Mouse (Mus musculus) neural tube, embryonic 13.5 days (tissue): ENCODE measurements at regions not wholly inside any gene's neighbourhood (a gene's known extent, or its start where the extent isn't known, plus 50 kb on each side); places are given as distances from the start of the nearest gene placed in this dataset.
"Not testable (repeated sequence)": the region's sequence is repeated elsewhere in the genome, so short reads cannot be mapped to it uniquely, and the experiment has no call there.

ENCODE experiments used
- ATAC-seq: fragments of 200-750 bp; cut with Nextera tagmentation; 2 replicates; pipeline ENCODE4 v1.8.0; 2017; ENCODE audit warnings: low read depth, mild to moderate bottlenecking, moderate TSS enrichment, moderate library complexity
- H3K27ac ChIP-seq: fragments of 300-500 bp; sonication (generic); replicated peaks from 2 replicates; pipeline ENCODE4 v1.5.1; 2015; ENCODE audit warnings: moderate library complexity, mild to moderate bottlenecking, inconsistent platforms
- H3K27me3 ChIP-seq: fragments of 300-500 bp; sonication (generic); 2 replicates; pipeline ENCODE4 v1.6.1; 2015; ENCODE audit warnings: mild to moderate bottlenecking, inconsistent platforms
- H3K36me3 ChIP-seq: fragments of 300-500 bp; sonication (generic); 2 replicates; pipeline ENCODE4 v1.6.1; 2015; ENCODE audit warnings: mild to moderate bottlenecking, inconsistent platforms
- H3K4me1 ChIP-seq: fragments of 300-500 bp; sonication (generic); replicated peaks from 2 replicates; pipeline ENCODE4 v1.6.1; 2015; ENCODE audit warnings: inconsistent platforms
- H3K4me2 ChIP-seq: fragments of 300-500 bp; sonication (generic); 2 replicates; pipeline ENCODE4 v1.6.1; 2015; ENCODE audit warnings: inconsistent platforms, mild to moderate bottlenecking, moderate library complexity
- H3K4me3 ChIP-seq: fragments of 300-500 bp; sonication (generic); 2 replicates; pipeline ENCODE4 v1.5.1; 2015; ENCODE audit warnings: mild to moderate bottlenecking, inconsistent platforms
- H3K9ac ChIP-seq: fragments of 300-500 bp; sonication (generic); 2 replicates; pipeline ENCODE4 v1.6.1; 2015; ENCODE audit warnings: moderate library complexity, mild to moderate bottlenecking, inconsistent platforms
- H3K9me3 ChIP-seq: fragments of 300-500 bp; sonication (generic); 2 replicates; pipeline ENCODE4 v1.6.1; 2016; ENCODE audit warnings: inconsistent platforms
- WGBS: fragments of 180-500 bp; shearing (Covaris S2); methylation state at CpG from one replicate; pipeline ENCODE4 v1.1.7; 2015; 5-methylcytosine and 5-hydroxymethylcytosine counted together

- no peak overlapping the region for H3K4me3 ChIP-seq
- no peaks in the 10 kb centered on the region for H3K9me3 ChIP-seq
- no peaks in the 10 kb centered on the region for H3K27me3 ChIP-seq
- no peaks in the 10 kb centered on the region for H3K36me3 ChIP-seq
- H3K9ac ChIP-seq, result no peak overlapping the region
- no peaks in the 10 kb centered on the region for H3K4me1 ChIP-seq
- WGBS, result 82% methylated on average over 8 of the region's 8 CpGs
- H3K4me2 ChIP-seq, result no peak overlapping the region
- no peak overlapping the region for H3K27ac ChIP-seq
- ATAC-seq, result no peak
These were observed 263.0 kb upstream of the Nfia start for GRCm38 (mm10) chr4:97509576-97509975.

- Histone ChIP-seq H3K4me2 (no peak overlapping the region), H3K4me1 (no peaks in the 10 kb centered on the region), H3K4me3 (no peak overlapping the region), H3K9me3 (no peaks in the 10 kb centered on the region), H3K27ac (no peak overlapping the region), H3K36me3 (no peaks in the 10 kb centered on the region), H3K27me3 (no peaks in the 10 kb centered on the region), H3K9ac (no peak overlapping the region)
- no peak for ATAC-seq
- WGBS, result 69% methylated on average over 1 of the region's 1 CpGs
These were observed 266.8 kb upstream of the Nfia start for GRCm38 (mm10) chr4:97505734-97506133.

GRCm38 (mm10) chr4:97491248-97491804, 281.2 kb upstream of the Nfia start:
- H3K9me3 ChIP-seq, result no peaks in the 10 kb centered on the region
- H3K27me3 ChIP-seq, result no peaks in the 10 kb centered on the region
- peaks cover 8% of the 10 kb centered on the region; the same call in 1 of the 2 replicates for H3K4me1 ChIP-seq
- no peak overlapping the region for H3K9ac ChIP-seq
- H3K4me2 ChIP-seq, result no peak overlapping the region
- no peak overlapping the region for H3K27ac ChIP-seq
- no peaks in the 10 kb centered on the region for H3K36me3 ChIP-seq
- no peak for ATAC-seq
- H3K4me3 ChIP-seq, result no peak overlapping the region
- WGBS, result 90% methylated on average over 2 of the region's 2 CpGs

- H3K27ac ChIP-seq, result peak overlapping the region; percentile 38; the same call in 1 of the 2 replicates
- ATAC-seq, result peak; percentile 93
These were observed 286.2 kb upstream of the Nfia start for GRCm38 (mm10) chr4:97486354-97486753.

GRCm38 (mm10) chr4:97485225-97485624, 287.3 kb upstream of the Nfia start:
- WGBS, result 89% methylated on average over 3 of the region's 3 CpGs
- no peaks in the 10 kb centered on the region for H3K36me3 ChIP-seq
- H3K4me3 ChIP-seq, result no peak overlapping the region
- H3K27me3 ChIP-seq, result no peaks in the 10 kb centered on the region
- peaks cover 23% of the 10 kb centered on the region for H3K4me1 ChIP-seq
- ATAC-seq, result no peak
- no peak overlapping the region for H3K4me2 ChIP-seq
- no peak overlapping the region for H3K9ac ChIP-seq
- no peak overlapping the region for H3K27ac ChIP-seq
- H3K9me3 ChIP-seq, result no peaks in the 10 kb centered on the region

More at GRCm38 (mm10) chr4:97486354-97486753, 286.2 kb upstream of the Nfia start:
- Histone ChIP-seq H3K4me1 (peaks cover 23% of the 10 kb centered on the region), H3K27me3 (no peaks in the 10 kb centered on the region), H3K9ac (no peak overlapping the region), H3K4me3 (no peak overlapping the region), H3K4me2 (no peak overlapping the region), H3K36me3 (no peaks in the 10 kb centered on the region), H3K9me3 (no peaks in the 10 kb centered on the region)
- WGBS, result 17% methylated on average over 10 of the region's 10 CpGs

GRCm38 (mm10) chr4:97482701-97483246, 289.8 kb upstream of the Nfia start:
- H3K27me3 ChIP-seq, result no peaks in the 10 kb centered on the region
- H3K4me3 ChIP-seq, result no peak overlapping the region
- H3K9ac ChIP-seq, result no peak overlapping the region
- peak; percentile 29; the same call in 1 of the 2 replicates for ATAC-seq
- peaks cover 29% of the 10 kb centered on the region for H3K4me1 ChIP-seq
- no peaks in the 10 kb centered on the region for H3K36me3 ChIP-seq
- no peaks in the 10 kb centered on the region for H3K9me3 ChIP-seq
- 56% methylated on average over 10 of the region's 10 CpGs for WGBS
- peak overlapping the region; percentile 33 for H3K27ac ChIP-seq
- no peak overlapping the region for H3K4me2 ChIP-seq

GRCm38 (mm10) chr4:97481836-97482235, 290.7 kb upstream of the Nfia start:
- Histone ChIP-seq H3K27me3 (no peaks in the 10 kb centered on the region), H3K4me3 (no peak overlapping the region), H3K9me3 (no peaks in the 10 kb centered on the region), H3K36me3 (no peaks in the 10 kb centered on the region), H3K4me1 (peaks cover 35% of the 10 kb centered on the region), H3K9ac (no peak overlapping the region), H3K27ac (no peak overlapping the region), H3K4me2 (no peak overlapping the region)
- no peak for ATAC-seq
- WGBS, result 85% methylated on average over 3 of the region's 3 CpGs

- no peaks in the 10 kb centered on the region for H3K36me3 ChIP-seq
- no peak overlapping the region for H3K9ac ChIP-seq
- H3K27ac ChIP-seq, result peak overlapping the region; percentile 63
- H3K4me1 ChIP-seq, result peaks cover 20% of the 10 kb centered on the region
- H3K4me2 ChIP-seq, result no peak overlapping the region
- 10% methylated on average over 3 of the region's 3 CpGs for WGBS
- H3K27me3 ChIP-seq, result no peaks in the 10 kb centered on the region
- no peak overlapping the region for H3K4me3 ChIP-seq
- ATAC-seq, result peak; percentile 95
- no peaks in the 10 kb centered on the region for H3K9me3 ChIP-seq
These were observed 293.7 kb upstream of the Gm10192 start for GRCm38 (mm10) chr4:97476571-97477190.

- not testable (repeated sequence) for H3K9ac ChIP-seq, H3K27me3 ChIP-seq, H3K4me3 ChIP-seq, H3K27ac ChIP-seq, H3K36me3 ChIP-seq, ATAC-seq, H3K9me3 ChIP-seq, H3K4me2 ChIP-seq
- WGBS, result 92% methylated on average over 8 of the region's 8 CpGs
- H3K4me1 ChIP-seq, result peaks cover 20% of the 10 kb centered on the region
These were observed 290.5 kb upstream of the Gm10192 start for GRCm38 (mm10) chr4:97473492-97473891.

GRCm38 (mm10) chr4:97465932-97466666, 283.1 kb upstream of the Gm10192 start:
- no peaks in the 10 kb centered on the region for H3K9me3 ChIP-seq
- peak; percentile 43; the same call in 1 of the 2 replicates for ATAC-seq
- peaks cover 14% of the 10 kb centered on the region for H3K4me1 ChIP-seq
- H3K27me3 ChIP-seq, result no peaks in the 10 kb centered on the region
- H3K4me3 ChIP-seq, result no peak overlapping the region
- WGBS, result 31% methylated on average over 6 of the region's 6 CpGs
- no peak overlapping the region for H3K9ac ChIP-seq
- peak overlapping the region; percentile 59 for H3K27ac ChIP-seq
- no peaks in the 10 kb centered on the region for H3K36me3 ChIP-seq
- no peak overlapping the region for H3K4me2 ChIP-seq

GRCm38 (mm10) chr4:97465517-97465916, 282.6 kb upstream of the Gm10192 start:
- Histone ChIP-seq H3K9ac (no peak overlapping the region), H3K4me1 (peaks cover 16% of the 10 kb centered on the region), H3K4me3 (no peak overlapping the region), H3K4me2 (no peak overlapping the region), H3K27me3 (no peaks in the 10 kb centered on the region), H3K27ac (no peak overlapping the region), H3K9me3 (no peaks in the 10 kb centered on the region), H3K36me3 (no peaks in the 10 kb centered on the region)
- no peak for ATAC-seq

- no peaks in the 10 kb centered on the region for H3K36me3 ChIP-seq
- H3K9me3 ChIP-seq, result no peaks in the 10 kb centered on the region
- H3K9ac ChIP-seq, result no peak overlapping the region
- H3K4me3 ChIP-seq, result no peak overlapping the region
- peaks cover 14% of the 10 kb centered on the region for H3K4me1 ChIP-seq
- 82% methylated on average over 1 of the region's 1 CpGs for WGBS
- no peak overlapping the region for H3K4me2 ChIP-seq
- no peak overlapping the region for H3K27ac ChIP-seq
- no peak for ATAC-seq
- H3K27me3 ChIP-seq, result no peaks in the 10 kb centered on the region
These were observed 278.2 kb upstream of the Gm10192 start for GRCm38 (mm10) chr4:97461177-97461576.
